Mouse (Mus musculus): ENCODE results near the gene Xpa.

- TF ChIP-seq CTCF (IDR thresholded peaks at IDR 0.05) (no peak), EP300 (IDR thresholded peaks at IDR 0.05) (no peak)
Observed at GRCm38 (mm10) chr4:46131791-46132190, 64.3 kb downstream of the Xpa start.

All from lung, postnatal 0 days (tissue).